8 mouse cellular contexts compared by ENCODE assay signal in genomic region chr2:131056191-131056590, GRCm38 (mm10). TPM values are rescaled to one million over a fixed set of nuclear protein-coding genes. Genes with fewer than 3 reads are reported as not detected.
A peak's percentile ranks its signal among the peaks of the same experiment; 100 is the strongest.
DNase-seq lines count a peak whose midpoint lies in the region; ATAC-seq and TF ChIP-seq lines count a peak whose summit lies in the region.

No protein-coding gene starts in this region.

- WGBS in forebrain, embryonic 12.5 days = 1% methylated on average over 10 of the region's 10 CpGs
- WGBS in midbrain, embryonic 15.5 days = 2% methylated on average over 10 of the region's 10 CpGs

- peaks cover 65% of the 10 kb centered on the region for H3K27me3 ChIP-seq in forebrain, embryonic 12.5 days
- peaks cover 54% of the 10 kb centered on the region for H3K27me3 ChIP-seq in midbrain, embryonic 15.5 days (replicated peaks)

- peak; percentile 36 to 41 for DNase-seq in cerebellum, postnatal 10 days
- no peak for DNase-seq in cerebellum, postnatal 25 days
- DNase-seq in ES-E14 (ENCODE audit: low read depth, low spot score) = peak; percentile 53
- peak; percentile 42 for DNase-seq in kidney, postnatal 10 days
- DNase-seq in left cerebral cortex, postnatal 4 days = no peak
- no peak for DNase-seq in layer of hippocampus, postnatal 25 days (ENCODE audit: extremely low spot score in 1 of 2, low spot score in 1 of 2)

- ATAC-seq in forebrain, embryonic 12.5 days (ENCODE audit: low FRiP score) = peak; percentile 24; the same call in 1 of the 2 replicates
- no peak for ATAC-seq in midbrain, embryonic 15.5 days (replicated peaks)

- intact Hi-C loops in left cerebral cortex, postnatal 4 days (cut with DNase I) = no loop called here

- peak overlapping the region; percentile 16; the same call in 1 of the 2 replicates for H3K27ac ChIP-seq in ES-E14 (ENCODE audit: insufficient read depth, low read depth, low read length, poor library complexity, severe bottlenecking)
- no peak overlapping the region for H3K27ac ChIP-seq in forebrain, embryonic 12.5 days
- H3K27ac ChIP-seq in midbrain, embryonic 15.5 days = no peak overlapping the region

- H3K4me1 ChIP-seq in ES-E14 (ENCODE audit: control insufficient read depth in 2 of 2, insufficient read depth in 2 of 2, low read length in 2 of 2, poor library complexity in 1 of 2) = peaks cover 0 to 16% of the 10 kb centered on the region in 2 experiments; a peak in 1 of 4 replicates
- H3K4me1 ChIP-seq in forebrain, embryonic 12.5 days = peaks cover 29% of the 10 kb centered on the region
- H3K4me1 ChIP-seq in midbrain, embryonic 15.5 days = peaks cover 28% of the 10 kb centered on the region

- no peaks in the 10 kb centered on the region for H3K36me3 ChIP-seq in ES-E14 (ENCODE audit: control insufficient read depth, insufficient read depth, low read length, poor library complexity, severe bottlenecking)
- H3K36me3 ChIP-seq in forebrain, embryonic 12.5 days (replicated peaks) = no peaks in the 10 kb centered on the region
- no peaks in the 10 kb centered on the region for H3K36me3 ChIP-seq in midbrain, embryonic 15.5 days (replicated peaks)

- peak overlapping the region; percentile 12; the same call in 1 of the 2 replicates for H3K9ac ChIP-seq in ES-E14 (ENCODE audit: insufficient read depth, low read depth, low read length, poor library complexity, severe bottlenecking)
- no peak overlapping the region for H3K9ac ChIP-seq in forebrain, embryonic 12.5 days
- H3K9ac ChIP-seq in midbrain, embryonic 15.5 days = no peak overlapping the region

- no peaks in the 10 kb centered on the region for H3K9me3 ChIP-seq in ES-E14 (ENCODE audit: control insufficient read depth, insufficient read depth, low read depth, low read length)
- H3K9me3 ChIP-seq in forebrain, embryonic 12.5 days = no peaks in the 10 kb centered on the region
- no peaks in the 10 kb centered on the region for H3K9me3 ChIP-seq in midbrain, embryonic 15.5 days

- in situ Hi-C loops in ES-E14 (cut with MboI; ENCODE audit: low sequenced_read_pairs in 2 of 2, unreplicated experiment in 2 of 2) = loop anchor here in 1 of 2 experiments (10.0 kb wide), 1 partner anchor 359 kb away; no protein-coding TSS in a partner anchor

- H3K4me2 ChIP-seq in forebrain, embryonic 12.5 days = peak overlapping the region; percentile 49; the same call in 1 of the 2 replicates
- H3K4me2 ChIP-seq in midbrain, embryonic 15.5 days = peak overlapping the region; percentile 53

- peak overlapping the region in 1 of 2 experiments; percentile 33; a peak in 2 of 4 replicates for H3K4me3 ChIP-seq in ES-E14 (ENCODE audit: insufficient read depth in 1 of 2, low read depth in 1 of 2, low read length in 2 of 2, poor library complexity in 1 of 2, severe bottlenecking in 1 of 2)
- H3K4me3 ChIP-seq in forebrain, embryonic 12.5 days (replicated peaks) = no peak overlapping the region
- H3K4me3 ChIP-seq in midbrain, embryonic 15.5 days = no peak overlapping the region

TF ChIP-seq in ES-E14, 5 proteins besides CTCF, POLR2A, EP300 and RAD21:
- TF ChIP-seq MAFK (IDR thresholded peaks at IDR 0.05; ENCODE audit: insufficient read depth, low read depth, low read length) (peak; percentile 83), ZC3H11A (IDR thresholded peaks at IDR 0.05; ENCODE audit: borderline replicate concordance, low read depth, low read length) (peak; percentile 65), HCFC1 (IDR thresholded peaks at IDR 0.05; ENCODE audit: borderline replicate concordance, insufficient read depth, low read length) (no peak), ZNF384 (IDR thresholded peaks at IDR 0.05; ENCODE audit: low read depth, low read length) (no peak), CHD2 (IDR thresholded peaks at IDR 0.05; ENCODE audit: low read depth, low read length) (no peak)

RNA-seq across cellular contexts. Expression of gene Adam33, which starts 7.4 kb away (rescaled TPM):
- 0.40 and 0.69 TPM in 2 replicates for total RNA-seq in ES-E14 (2012; rRNA removed)
- 0.97 and 1.5 TPM in 2 replicates for polyA plus RNA-seq in forebrain, embryonic 12.5 days (2016; fragmentation: Nextera tagmentation; extraction: Ambion mirVana)
- polyA plus RNA-seq in midbrain, embryonic 15.5 days (2015; fragmentation: Nextera tagmentation; extraction: Ambion mirVana) = 1.3 and 2.1 TPM in 2 replicates
- 1 to 10 TPM; 1.0 to 1.4 TPM for total RNA-seq in left cerebral cortex, postnatal 4 days (2021)
- total RNA-seq in layer of hippocampus, postnatal 25 days (2021) = 1 to 10 TPM in 1 of 2 experiments, under 1 TPM in 1; 0.94 to 1.1 TPM

RNA-seq across cellular contexts. Expression of gene Gfra4, which starts 13.3 kb away (rescaled TPM):
- 1.6 TPM in 2 replicates for total RNA-seq in ES-E14 (2012; rRNA removed)
- 6.0 and 7.6 TPM in 2 replicates for polyA plus RNA-seq in forebrain, embryonic 12.5 days (2016; fragmentation: Nextera tagmentation; extraction: Ambion mirVana)
- 39.4 and 43.1 TPM in 2 replicates for polyA plus RNA-seq in midbrain, embryonic 15.5 days (2015; fragmentation: Nextera tagmentation; extraction: Ambion mirVana)
- total RNA-seq in left cerebral cortex, postnatal 4 days (2021) = 10 to 100 TPM; 23.5 to 23.6 TPM
- total RNA-seq in layer of hippocampus, postnatal 25 days (2021) = 10 to 100 TPM; 64.8 to 70.0 TPM

RNA-seq across cellular contexts. Expression of gene Siglec1, which starts 30.4 kb away (rescaled TPM):
- 0.26 and 0.27 TPM in 2 replicates for total RNA-seq in ES-E14 (2012; rRNA removed)
- polyA plus RNA-seq in forebrain, embryonic 12.5 days (2016; fragmentation: Nextera tagmentation; extraction: Ambion mirVana) = 0.06 and 0.09 TPM in 2 replicates
- 0.27 and 0.59 TPM in 2 replicates for polyA plus RNA-seq in midbrain, embryonic 15.5 days (2015; fragmentation: Nextera tagmentation; extraction: Ambion mirVana)
- total RNA-seq in left cerebral cortex, postnatal 4 days (2021) = under 1 TPM; 0.56 to 0.85 TPM
- total RNA-seq in layer of hippocampus, postnatal 25 days (2021) = under 1 TPM; 0.22 to 0.31 TPM

Comparison
In these comparisons a context has a peak if more than half of its experiments do, and no peak if none do; other contexts are left out.
1. DNase-seq: peak in cerebellum, postnatal 10 days (2 of 2), ES-E14 (single experiment) and kidney, postnatal 10 days (single experiment); none in cerebellum, postnatal 25 days (0 of 2), left cerebral cortex, postnatal 4 days (single experiment) and layer of hippocampus, postnatal 25 days (0 of 2).